Mouse (Mus musculus) C2C12 (cell line): ENCODE measurements around the gene AL732309.1.

Experiments
- CTCF ChIP-seq: IDR thresholded peaks from one replicate; pipeline ENCODE4 v1.5.1; 2011; ENCODE audit not compliant: control insufficient read depth, insufficient read depth, insufficient read length
- FOSL1 ChIP-seq: IDR thresholded peaks from one replicate; pipeline ENCODE4 v1.8.0; 2011; ENCODE audit warnings: mild to moderate bottlenecking, low read length; ENCODE audit not compliant: poor library complexity, insufficient read depth, severe bottlenecking
- MAX ChIP-seq: IDR thresholded peaks from one replicate; pipeline ENCODE4 v1.6.1; 2011; ENCODE audit warnings: mild to moderate bottlenecking, control low read depth
- MYOD1 ChIP-seq: IDR thresholded peaks from one replicate; pipeline ENCODE4 v1.6.1; 2011; ENCODE audit warnings: low read depth; ENCODE audit not compliant: control insufficient read depth, insufficient read length
- MYOG ChIP-seq: IDR thresholded peaks from one replicate; pipeline ENCODE4 v1.6.1; 2011; ENCODE audit not compliant: control insufficient read depth, insufficient read length; ENCODE audit errors: extremely low read depth
- USF1 ChIP-seq: IDR thresholded peaks from one replicate; pipeline ENCODE4 v1.6.1; 2011; ENCODE audit warnings: low read depth, mild to moderate bottlenecking, control low read depth, moderate library complexity

DNA sequence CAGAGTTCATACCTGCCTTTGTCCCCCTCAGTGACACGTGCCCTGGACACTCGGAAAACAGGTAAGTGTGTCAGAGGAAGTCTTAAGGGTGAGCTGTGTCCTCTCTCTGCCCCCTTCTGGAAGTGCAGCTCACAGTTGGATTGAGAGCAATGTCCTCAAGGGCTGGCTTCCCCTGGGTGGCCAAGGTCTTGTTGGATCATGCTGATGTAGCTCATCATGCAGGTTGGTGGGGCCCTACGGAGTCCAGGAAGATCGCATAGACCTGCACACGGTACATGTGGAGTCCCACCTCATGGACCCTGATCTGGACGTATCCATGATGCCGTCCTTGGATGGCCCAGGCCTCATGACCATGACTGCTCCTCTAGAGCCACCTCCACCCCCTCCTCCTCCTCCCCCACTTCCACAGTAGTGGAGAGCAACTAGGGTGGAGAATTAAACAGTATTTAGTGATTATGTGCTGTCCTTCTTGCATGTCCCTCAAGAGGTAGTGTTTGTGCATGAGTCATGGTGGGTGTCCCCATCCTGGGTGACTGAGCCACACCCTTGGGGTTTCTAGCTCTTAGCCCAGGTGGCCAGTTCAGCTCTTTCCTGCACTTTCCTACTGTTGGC lies 42.2 kb upstream of the AL732309.1 start:
- no peak for TF ChIP-seq MAX
- TF ChIP-seq USF1: no peak
- TF ChIP-seq CTCF: no peak
- TF ChIP-seq MYOG: no peak
- TF ChIP-seq MYOD1: no peak
- no peak for TF ChIP-seq FOSL1
